Mouse (Mus musculus): ENCODE measurements at regions not wholly inside any gene's neighbourhood (a gene's known extent, or its start where the extent isn't known, plus 50 kb on each side); places are given as distances from the start of the nearest gene placed in this dataset.

GRCm38 (mm10) chr16:69991907-69992470 is 128.4 kb upstream of the Speer2 start:
- TF ChIP-seq CTCF (IDR thresholded peaks at IDR 0.05; ENCODE audit: low read depth) (no peak), EP300 (IDR thresholded peaks at IDR 0.05; ENCODE audit: low read depth) (no peak)
